Mouse (Mus musculus) heart, adult 9 months (tissue): Measurements from ENCODE around the gene Cacna1a.
A peak's percentile ranks its signal among the peaks of the same experiment; 100 is the strongest.
"Not testable (repeated sequence)": the region's sequence is repeated elsewhere in the genome, so short reads cannot be mapped to it uniquely, and the experiment has no call there.

Experiments
- DNase-seq, 2 experiments: peaks; one replicate each; pipeline ENCODE4 v3.0.0; 2022; ENCODE audit warnings: low spot score in 2 of 2

Cacna1a gene

DNA sequence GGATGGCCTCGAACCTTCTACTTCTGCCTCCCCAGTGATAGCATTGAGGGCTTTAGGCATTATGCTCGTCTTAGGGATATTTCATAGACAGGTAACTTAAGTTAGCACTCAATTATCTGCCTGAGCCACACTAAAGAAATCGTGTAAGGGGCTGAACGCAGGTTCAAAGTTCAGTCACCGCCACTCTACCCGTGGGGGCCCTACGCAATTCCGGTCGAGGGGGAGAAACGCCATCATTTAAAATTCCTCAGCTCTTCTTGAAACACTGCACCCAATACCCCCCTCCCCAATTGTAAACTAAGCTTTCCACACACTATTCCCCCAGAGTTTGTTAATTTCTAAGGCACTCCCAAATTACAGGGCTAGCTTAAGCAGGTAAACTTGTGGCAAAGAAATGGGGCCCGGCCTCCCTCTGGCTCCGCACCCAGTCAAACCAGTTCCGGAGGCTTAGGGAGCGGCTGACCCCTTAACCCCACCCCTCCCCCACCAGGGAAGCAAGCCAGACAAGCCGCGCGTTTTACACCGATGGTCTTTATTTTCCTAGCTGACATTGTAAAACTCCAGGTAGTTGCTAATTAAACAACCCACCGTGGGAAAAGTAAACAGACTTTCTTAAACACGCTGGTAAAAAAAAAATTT, 272.7 kb downstream of the Cacna1a start:
- DNase-seq = peak; percentile 53 to 55

DNA sequence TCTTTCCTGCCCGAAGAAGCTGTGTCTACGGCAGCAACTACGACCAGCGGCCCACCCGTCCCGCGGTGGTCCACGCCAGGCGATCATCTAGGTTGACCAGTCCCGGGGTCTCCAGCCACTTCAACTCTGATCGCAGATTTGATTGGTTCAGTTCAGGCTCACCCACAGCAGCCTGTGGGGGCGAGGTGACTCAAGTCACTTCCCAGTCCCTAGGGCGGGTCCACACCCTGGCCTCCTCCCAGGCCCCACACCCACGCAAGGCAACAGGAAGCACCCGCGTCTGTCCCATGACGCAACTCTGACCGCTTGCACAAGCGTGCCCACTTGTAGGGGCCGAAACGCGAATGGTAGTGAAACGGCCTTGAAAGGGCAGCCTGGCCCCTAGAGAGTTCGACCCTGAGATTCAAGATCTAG, 273.2 kb downstream of the Cacna1a start:
- DNase-seq = peak; percentile 94 to 96

DNA sequence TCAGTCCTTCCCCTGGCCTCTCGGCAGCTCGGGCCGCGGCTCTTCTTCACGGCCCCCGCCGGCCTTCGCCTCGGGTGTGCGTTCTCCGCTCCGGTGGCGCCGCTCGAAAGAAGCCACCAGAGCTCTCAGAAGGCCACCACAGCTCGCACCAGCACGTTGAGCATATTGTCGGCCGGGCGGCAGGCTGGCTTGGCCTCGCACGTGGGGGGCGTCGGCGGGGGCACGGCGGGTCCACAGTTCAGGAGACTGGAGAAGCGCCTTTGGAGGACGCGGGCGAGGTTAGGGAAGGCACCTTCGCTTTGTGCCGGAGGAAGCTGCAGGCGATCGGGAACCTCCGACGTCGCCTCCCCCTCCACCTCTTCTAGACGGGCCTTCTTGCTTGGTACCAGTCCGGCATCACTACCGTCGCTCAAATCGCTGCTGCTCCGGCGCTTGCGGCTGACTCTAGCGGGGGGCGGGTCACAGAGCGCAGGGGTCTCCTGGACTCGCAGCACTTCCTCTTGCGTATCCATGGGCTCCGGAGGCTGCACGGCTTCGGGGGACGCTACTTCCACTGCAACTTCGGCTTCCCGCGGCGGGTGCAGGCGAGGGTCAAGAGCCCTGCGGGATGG, 273.8 kb downstream of the Cacna1a start:
- no peak for DNase-seq

DNA sequence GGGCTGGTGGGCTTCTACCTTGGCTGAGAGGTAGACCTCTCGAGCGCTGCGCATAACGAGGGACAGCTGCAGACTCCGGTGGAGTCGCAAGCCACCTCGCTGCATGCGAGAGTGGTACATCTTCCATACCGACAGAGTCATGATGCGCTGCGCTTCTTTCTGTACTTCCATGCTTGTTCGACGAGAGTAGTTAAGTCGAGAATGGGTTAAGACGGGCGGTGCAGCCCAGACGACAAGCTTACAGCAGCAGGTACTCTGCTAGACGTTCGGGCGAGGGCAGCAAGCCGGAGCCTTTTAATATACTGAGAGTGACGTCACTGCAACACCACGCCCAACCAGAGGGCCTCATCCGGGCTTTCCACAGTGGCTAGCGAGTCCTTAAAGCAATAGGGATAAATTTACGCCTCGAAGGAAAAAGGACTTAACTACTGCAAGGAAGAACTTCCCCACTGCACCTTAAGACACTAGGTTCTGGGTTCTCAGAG, 274.4 kb downstream of the Cacna1a start, which contains the start of gene Ier2:
Ier2 (minus strand) TSS at position 272 of the 485 bp plus-strand sequence.
- peak; percentile 97 to 98 for DNase-seq

DNA sequence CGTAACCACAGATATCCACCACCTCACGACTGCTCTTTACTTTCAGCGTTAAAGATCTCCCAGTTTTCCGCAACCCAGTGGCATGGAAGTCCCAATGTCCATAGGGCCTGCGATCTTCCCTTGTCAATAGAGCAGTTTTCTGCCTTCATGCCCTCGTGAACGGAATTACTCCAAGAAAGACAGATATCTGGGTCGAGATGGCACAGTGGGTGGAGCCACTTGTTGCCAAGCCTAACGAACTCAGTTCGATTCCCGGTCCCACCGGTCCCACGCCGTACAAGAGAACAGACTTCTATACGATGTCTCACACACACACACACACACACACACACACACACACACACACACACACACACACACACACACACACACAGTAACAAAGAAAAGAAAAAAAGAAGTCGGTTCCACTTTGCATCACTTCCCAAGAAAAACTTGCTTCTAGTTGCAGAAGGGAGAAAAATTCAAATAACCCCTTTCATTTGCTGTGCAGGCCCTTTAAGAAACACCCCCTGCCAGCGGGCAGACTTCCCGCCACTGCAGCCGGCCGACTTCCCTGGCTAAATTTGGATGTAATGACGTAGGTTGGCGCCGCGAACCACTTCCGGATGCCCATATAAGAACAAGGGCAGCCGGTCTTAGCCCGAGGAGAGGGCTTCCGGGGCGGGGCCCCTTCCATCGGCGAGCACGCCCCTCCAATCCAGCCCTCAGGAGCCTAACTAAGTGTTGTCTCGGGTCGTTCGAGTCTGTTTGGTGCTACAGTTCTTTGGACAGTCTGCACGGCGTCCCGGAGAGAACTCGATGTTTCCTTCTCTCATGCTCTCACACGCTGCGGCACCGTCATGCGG, 275.5 kb downstream of the Cacna1a start:
- peak; percentile 98 to 99 for DNase-seq

DNA sequence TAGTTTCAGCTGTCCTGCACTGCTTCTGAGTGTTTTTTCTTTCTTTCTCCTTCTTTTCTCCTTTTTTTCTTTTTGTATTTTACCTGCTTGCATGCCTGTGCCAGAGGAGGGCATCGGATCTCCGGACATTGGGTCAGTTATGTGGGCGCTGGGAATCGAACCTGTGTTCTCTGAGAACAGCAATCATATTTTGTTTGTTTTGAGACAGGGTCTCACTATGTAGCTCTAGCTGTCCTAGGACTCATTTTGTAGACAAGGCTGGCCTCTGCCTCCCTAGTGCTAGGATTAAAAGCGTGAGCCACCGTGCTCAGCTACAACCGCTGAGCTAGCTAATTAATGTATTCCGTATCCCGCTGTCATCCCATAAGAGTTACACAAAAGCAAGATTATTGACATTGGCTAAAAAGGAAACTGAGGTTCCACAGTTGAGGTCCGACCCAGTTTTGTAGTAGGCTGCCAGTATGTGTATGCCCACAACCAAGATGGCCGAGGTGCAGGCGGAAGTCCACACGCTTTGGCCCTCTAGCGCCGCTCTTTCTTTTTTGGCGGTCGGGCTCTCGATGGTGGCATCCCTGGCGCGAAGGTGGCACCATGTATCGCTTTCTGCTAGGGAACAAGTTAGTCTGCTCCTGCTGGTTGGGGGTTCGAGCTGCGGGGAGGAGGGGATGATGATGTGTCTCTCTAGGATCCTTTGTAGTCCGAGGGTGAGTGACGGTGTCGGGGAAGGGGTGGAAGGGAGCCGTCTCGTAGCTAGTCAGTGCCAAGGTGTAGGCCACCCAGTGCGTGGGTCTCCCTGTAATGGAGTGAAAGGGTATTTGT, 276.5 kb downstream of the Cacna1a start:
- peak; percentile 82 to 83 for DNase-seq

DNA sequence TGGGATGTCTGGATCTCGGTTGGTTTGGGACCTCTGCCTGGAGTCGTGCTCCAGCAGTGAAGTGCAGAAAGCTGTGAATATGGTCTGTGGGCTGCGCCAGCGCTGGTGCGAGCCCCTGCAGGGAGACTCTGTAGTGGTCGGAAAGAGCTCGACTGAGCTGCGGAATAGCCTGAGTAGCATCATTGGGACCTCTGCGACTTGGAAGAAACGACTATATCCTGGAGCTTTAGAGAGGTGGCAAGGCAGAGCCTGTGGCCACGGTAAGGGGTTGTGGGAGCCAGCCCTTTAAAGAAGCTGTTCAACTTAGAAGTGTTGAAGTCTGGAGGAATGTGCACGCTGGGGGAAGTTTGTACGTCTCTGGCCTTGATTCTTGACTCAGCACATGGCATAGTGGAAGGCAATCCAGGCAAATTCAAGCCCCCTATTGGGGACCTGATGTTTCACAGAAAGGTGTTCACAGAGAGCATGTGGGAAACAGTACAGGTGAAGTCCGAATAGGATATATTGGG, 277.2 kb downstream of the Cacna1a start:
- no peak for DNase-seq

DNA sequence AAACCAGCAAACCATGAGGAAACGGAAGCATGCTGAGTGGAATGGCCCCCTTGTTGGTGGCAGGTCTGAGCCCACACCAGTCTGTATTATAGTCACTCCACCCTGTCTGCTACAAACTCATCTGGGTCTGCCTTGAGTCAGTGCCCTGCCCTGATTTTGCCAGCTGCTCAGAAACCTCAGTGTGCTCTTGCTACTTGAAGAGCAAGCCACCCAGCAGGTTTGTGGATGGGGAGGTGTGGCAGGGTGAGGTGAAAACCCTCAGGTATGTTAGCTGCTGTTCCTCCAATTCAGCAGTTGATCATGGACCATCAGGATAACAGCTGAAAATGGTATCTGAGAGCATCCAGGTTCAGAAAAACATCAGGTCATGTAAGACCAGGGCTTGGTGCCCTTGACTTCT, 279.8 kb downstream of the Cacna1a start:
- no peak for DNase-seq

DNA sequence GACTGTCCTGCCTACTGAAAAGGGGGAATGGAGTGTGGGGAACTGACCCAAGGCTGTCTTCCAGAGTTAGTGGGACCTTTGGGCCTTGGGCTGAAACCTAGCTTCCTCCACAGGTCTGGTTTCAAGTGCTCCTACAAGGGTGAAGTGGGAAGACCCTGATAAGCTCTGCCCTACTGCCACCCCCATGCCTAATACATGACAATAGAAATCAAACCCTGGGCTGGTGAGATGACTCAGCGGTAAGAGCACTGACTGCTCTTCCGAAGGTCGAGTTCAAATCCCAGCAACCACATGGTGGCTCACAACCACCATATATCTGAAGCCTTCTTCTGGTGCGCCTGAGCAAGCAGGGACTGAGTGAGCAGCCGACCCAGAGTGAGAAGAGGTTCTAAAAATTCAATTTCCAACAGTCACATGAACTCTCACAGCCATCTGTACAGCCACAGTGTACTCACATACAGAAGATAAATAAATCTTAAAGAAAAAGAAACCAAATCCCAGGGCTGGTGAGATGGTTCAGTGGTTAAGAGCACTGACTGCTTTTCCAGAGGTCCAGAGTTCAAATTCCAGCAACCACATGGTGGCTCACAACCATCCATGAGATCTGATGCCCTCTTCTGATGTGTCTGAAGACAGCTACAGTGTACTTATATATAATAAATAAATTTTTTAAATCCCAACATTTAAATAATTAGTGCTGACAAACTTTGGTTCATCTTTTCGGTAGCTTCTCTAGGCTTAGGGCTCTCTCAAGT, 280.7 kb downstream of the Cacna1a start:
- no peak for DNase-seq

DNA sequence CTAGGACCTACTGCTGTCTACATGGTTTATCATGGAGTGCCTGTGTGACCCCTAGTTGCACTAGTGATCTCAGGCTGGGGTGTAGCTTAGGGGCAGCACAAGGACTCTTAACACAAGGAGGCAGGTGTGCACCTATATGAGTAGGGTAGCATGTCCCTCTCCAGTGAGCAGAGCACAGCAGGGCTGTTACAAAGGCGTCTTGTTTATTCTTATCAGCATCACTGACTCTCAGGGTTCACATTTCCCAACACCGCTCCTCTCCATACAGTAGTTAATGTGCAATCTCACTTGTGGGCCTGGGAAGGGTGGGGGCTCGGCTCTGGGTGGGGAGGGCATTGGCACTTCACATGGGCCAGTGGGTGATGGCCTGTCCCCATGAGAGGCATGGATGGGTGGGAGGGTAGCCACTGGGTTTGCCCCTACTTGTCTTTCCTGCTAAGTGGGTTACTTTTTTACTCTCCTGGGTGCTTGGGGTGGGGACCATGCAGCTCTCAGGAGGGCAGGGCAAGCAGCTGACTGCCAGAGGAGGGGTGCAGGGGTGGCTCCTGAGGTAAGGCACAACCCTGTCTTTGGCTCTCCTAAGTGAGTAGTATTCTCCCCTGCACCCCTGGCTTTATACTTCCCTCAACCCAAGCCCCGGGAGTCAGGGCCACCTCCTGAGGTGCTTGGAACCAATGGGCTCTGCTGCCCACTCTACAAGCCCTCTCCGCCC, 282.2 kb downstream of the Cacna1a start:
- not testable (repeated sequence) for DNase-seq

DNA sequence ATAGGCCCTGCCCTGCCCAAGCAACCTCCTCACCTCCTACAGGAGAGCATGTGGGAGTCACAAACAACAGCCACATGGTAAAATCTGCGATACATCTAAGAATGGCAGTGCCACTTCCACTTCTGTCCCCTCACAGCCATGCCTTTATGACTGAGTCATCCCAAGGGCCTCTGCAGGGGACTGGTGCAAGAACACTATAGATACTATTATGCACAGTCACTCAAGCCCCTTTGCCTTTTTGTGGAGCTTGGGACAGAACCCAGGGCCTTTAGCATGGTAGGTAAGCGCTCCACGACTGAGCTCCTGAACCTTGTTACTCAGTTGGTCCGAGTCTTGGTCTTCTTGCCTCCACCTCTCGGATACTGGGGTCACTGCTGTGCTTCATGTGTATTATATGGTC, 289.1 kb downstream of the Cacna1a start:
- no peak for DNase-seq

DNA sequence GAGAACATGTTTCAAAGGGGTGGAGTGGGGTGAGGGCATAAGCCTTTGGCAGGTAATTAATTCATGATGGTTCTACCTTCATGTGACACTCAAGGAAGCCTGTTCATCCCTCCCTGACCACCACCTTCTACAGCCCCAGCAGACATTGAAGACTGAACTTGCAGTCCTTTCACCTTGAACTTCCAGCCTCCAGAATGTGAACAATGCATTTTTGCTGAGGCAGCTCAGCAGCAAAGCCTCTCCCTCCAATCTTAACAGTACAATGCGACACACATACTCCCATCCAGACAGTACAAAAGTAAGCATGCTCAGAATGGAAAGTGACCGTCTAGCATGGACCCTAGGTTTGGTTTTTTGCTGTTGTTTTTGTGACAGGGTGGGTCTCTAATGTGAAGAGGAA, 293.2 kb downstream of the Cacna1a start:
- no peak for DNase-seq

DNA sequence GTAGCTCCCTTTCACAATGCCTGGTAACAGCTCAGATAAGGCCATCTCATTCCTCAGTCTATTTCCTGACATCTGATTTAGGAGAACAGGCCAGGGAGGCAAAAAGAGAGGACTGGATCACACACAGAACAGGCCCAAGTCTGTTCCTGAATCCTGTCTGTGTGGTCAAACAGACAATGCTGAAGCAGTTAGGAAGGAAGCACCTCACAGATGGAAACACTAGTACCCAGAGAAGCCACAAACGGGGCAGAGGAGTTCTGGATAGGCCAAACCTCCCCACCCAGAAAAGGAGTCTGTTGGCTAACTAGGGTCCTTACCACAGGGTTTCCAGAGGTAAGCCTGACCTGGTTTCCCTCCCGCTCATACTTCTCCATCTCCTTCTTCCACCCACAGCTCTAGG, 294.0 kb downstream of the Cacna1a start:
- DNase-seq = no peak

DNA sequence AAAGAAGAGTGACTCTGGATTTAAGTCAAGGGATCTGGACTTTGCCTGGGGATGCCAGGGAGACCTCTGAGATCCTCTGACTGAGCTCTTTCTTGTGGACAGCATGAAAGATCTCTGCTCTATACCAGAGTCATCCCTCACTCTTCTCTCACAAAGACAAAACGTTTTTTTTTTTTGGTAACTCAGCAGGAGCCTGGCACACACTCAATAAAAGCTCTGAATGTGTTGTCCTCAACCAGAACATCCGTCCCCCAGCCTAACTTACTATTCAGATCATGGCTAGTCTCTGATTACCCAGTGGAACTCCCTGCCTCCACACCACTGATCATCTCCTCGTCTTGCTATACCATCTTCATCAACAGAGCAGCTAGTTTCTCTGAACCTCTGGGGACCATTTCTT, 296.3 kb downstream of the Cacna1a start:
- no peak for DNase-seq

DNA sequence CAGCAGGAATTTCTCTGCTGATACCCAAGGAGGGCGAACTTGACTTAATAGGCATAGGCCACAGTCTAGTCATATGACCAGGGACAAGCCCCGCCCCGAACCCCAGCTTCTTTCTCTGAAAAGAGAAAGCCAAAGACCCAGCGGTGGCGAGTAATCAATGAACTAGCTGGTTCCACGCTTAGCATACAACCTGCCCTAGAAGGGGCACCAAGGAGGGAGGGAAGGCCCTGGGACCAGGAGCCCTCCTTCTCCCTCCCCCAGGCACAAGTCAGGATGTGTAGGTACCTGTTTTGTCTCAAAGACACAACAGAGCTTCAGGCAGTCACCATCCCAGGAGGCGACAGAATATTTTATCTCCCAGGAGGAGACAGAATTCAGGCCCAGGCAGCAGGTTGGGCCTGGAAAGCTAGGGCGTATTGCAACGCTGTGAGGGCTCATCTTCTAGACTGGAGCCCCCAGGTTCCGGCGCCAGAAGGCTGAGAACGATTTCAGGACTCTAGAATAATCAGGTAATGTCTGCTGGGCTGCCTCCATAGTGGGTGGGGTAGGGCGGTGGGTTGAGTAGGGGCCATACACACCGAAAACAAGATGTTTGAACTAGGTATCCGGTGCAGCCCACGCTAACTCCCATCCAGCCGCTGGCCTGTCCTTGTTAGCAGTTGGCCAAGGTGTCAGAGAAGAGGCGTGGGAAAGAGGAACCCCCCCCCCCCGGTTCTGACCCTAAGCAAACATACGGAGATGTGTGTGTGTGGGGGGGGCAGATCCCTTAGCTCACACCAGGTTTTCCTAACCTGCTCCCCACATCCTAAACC, 298.2 kb downstream of the Cacna1a start, which contains the start of gene Trmt1:
Trmt1 (plus strand) TSS at position 117 of the 812 bp plus-strand sequence.
- DNase-seq = no peak

DNA sequence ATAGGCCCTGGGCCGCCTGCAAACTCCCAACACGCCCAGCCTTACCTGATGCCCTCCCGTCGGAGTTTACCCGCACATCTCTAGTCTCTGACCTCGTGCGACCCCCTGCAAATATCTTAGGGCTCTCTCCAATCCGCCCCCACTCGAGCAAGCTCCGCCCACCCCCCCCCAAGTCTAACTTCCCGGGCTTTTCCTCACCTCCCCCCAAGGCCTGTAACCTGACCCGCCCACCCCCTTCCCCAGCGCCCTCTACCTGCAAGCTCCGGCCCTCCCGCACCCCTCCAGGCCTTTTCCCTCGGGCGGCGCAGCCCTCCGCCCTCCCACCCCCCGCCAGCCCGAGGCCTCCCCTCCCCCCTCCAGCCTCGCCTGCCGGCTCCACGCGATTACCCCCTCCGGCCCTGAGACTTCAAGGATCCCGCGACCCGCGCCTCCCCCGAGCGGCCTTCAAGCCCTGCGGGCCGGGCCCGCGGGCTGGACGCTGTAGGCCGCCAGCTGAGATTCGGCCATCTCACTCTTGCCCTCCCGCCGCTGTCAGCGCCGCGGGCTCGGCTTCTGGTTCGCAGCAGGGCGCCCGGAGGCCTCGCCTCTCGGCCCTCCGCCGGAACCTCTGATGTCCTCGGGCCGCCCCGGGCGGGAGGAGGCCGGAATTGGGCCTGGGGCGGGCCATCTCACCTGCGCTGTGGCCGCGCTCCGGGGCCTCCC, 298.9 kb downstream of the Cacna1a start:
- DNase-seq = no peak

DNA sequence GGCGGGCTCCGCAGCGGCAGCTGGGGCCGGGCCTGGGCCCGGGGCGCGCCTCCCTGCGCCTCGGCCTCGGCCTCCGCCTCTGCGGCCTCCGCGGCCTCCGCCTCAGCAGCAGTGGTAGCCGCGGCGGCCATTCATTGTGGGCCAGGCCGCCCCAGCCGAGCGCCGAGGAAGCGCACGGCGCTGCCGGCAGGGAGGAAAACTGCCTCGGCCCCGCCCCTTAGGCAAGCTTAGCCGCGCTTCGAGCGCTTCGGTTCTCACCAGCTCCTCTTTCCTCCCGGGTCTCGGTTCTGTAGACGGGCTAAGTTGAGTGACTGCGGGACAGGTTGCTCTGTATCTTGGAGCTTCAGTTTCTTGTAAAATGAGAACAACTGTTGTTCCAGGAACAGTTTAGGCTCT, 299.5 kb downstream of the Cacna1a start, which contains the start of gene Nacc1:
Nacc1 (minus strand) TSS at position 158 of the 396 bp plus-strand sequence.
- DNase-seq = peak; percentile 84
